Comparison of ENCODE assay signal across 10 mouse cellular contexts in the genomic region with DNA sequence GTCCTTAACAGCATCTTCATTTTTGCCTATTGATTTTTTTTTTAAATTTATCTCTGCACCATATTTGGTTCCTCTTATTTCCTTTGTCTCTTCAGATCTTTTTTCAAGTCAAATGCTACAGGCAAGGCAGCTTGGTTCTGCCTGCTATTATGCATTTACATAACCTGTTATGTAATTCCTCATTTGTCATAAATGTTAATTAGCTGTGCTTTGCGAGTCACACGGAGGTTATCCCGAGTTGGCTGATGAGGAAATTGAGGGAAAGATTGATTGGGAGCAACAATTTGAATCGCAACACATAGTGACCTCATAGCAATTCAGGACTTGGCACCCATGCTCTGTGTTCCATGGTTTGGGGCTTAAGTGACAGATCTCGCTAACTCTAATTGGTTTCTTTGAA.
"Had no signal": no experiment of that assay in that cellular context is flagged by ENCODE, and none has a peak within 500 bp of the region (broad histone marks: within the 10 kb centered on the region; RNA-seq: fewer than 3 reads in every experiment).

No protein-coding gene starts in this region.

- ATAC-seq: intestine, embryonic 16.5 days; liver, embryonic 12.5 days; midbrain, embryonic 16.5 days had no signal

- H3K4me1 ChIP-seq: limb, embryonic 15.5 days; liver, embryonic 12.5 days; lung, embryonic 15.5 days; midbrain, embryonic 12.5 days had no signal

- DNase-seq: kidney, adult 8-10 months; kidney, postnatal 36 days; thymus, adult 2 months; thymus, postnatal 36 days had no signal

- H3K4me3 ChIP-seq: limb, embryonic 15.5 days; liver, embryonic 12.5 days; lung, embryonic 15.5 days; midbrain, embryonic 12.5 days had no signal
